ENCODE assay signal across 25 mouse cellular contexts in genomic region chr7:126868003-126868402, GRCm38 (mm10). TPM values are rescaled to one million over a fixed set of nuclear protein-coding genes. Genes with fewer than 3 reads are reported as not detected.
A peak's percentile ranks its signal among the peaks of the same experiment; 100 is the strongest.
DNase-seq lines count a peak whose midpoint lies in the region; ATAC-seq and TF ChIP-seq lines count a peak whose summit lies in the region.
"Had no signal": no experiment of that assay in that cellular context is flagged by ENCODE, and none has a peak within 500 bp of the region (broad histone marks: within the 10 kb centered on the region; RNA-seq: fewer than 3 reads in every experiment).

No protein-coding gene starts in this region.

- peak overlapping the region; percentile 8 for H3K27ac ChIP-seq in lung, embryonic 15.5 days
- peak overlapping the region; percentile 48 for H3K27ac ChIP-seq in lung, postnatal 0 days (ENCODE audit: low read length)
- H3K27ac ChIP-seq: embryonic facial prominence, embryonic 13.5 days; embryonic facial prominence, embryonic 15.5 days; forebrain, embryonic 10.5 days; forebrain, embryonic 12.5 days had no signal

- H3K27me3 ChIP-seq in lung, embryonic 15.5 days, result no peaks in the 10 kb centered on the region
- H3K27me3 ChIP-seq in lung, postnatal 0 days (replicated peaks; ENCODE audit: insufficient read depth, low read length), result no peaks in the 10 kb centered on the region
- H3K27me3 ChIP-seq: embryonic facial prominence, embryonic 13.5 days; embryonic facial prominence, embryonic 15.5 days; forebrain, embryonic 12.5 days had no signal

- no peak overlapping the region for H3K9ac ChIP-seq in lung, embryonic 15.5 days
- no peak overlapping the region for H3K9ac ChIP-seq in lung, postnatal 0 days (replicated peaks; ENCODE audit: low read depth)
- H3K9ac ChIP-seq: embryonic facial prominence, embryonic 13.5 days; embryonic facial prominence, embryonic 15.5 days; forebrain, embryonic 12.5 days had no signal

- H3K36me3 ChIP-seq in lung, embryonic 15.5 days, result peaks cover 85% of the 10 kb centered on the region
- H3K36me3 ChIP-seq in lung, postnatal 0 days (ENCODE audit: insufficient read depth, low read length), result peaks cover 65% of the 10 kb centered on the region

- H3K4me2 ChIP-seq in lung, embryonic 15.5 days, result no peak overlapping the region
- H3K4me2 ChIP-seq in lung, postnatal 0 days (replicated peaks; ENCODE audit: low read depth, low read length), result no peak overlapping the region
- H3K4me2 ChIP-seq: embryonic facial prominence, embryonic 13.5 days; embryonic facial prominence, embryonic 15.5 days; forebrain, embryonic 12.5 days had no signal

- no peaks in the 10 kb centered on the region for H3K9me3 ChIP-seq in lung, embryonic 15.5 days
- H3K9me3 ChIP-seq in lung, postnatal 0 days (ENCODE audit: low read length), result no peaks in the 10 kb centered on the region
- H3K9me3 ChIP-seq: embryonic facial prominence, embryonic 13.5 days; embryonic facial prominence, embryonic 15.5 days; forebrain, embryonic 10.5 days; forebrain, embryonic 12.5 days had no signal

- no peak for DNase-seq in lung, postnatal 14 days
- peak; percentile 46 for DNase-seq in lung, postnatal 0 days (ENCODE audit: low spot score)
- no peak for DNase-seq in lung, postnatal 10 days
- DNase-seq in lung, postnatal 36 days, result peak; percentile 48
- DNase-seq in ovary, postnatal 36 days (ENCODE audit: low spot score), result no peak
- DNase-seq: adrenal gland, adult 2 months; adrenal gland, postnatal 10 days; adrenal gland, postnatal 25 days; cerebellum, adult 11 months; cerebellum, adult 18-20 months; cerebellum, adult 8-10 months; cerebellum, adult 9-11 months; cerebellum, postnatal 14 days; cerebellum, postnatal 36 days; embryo, embryonic 11 days had no signal

- WGBS in lung, embryonic 15.5 days, result 66% methylated on average over 12 of the region's 12 CpGs
- 58% methylated on average over 12 of the region's 12 CpGs for WGBS in lung, postnatal 0 days

- no peak for TF ChIP-seq CTCF in lung, postnatal 0 days (IDR thresholded peaks at IDR 0.05)

- no peak overlapping the region for H3K4me3 ChIP-seq in lung, embryonic 15.5 days
- no peak overlapping the region for H3K4me3 ChIP-seq in lung, postnatal 0 days (ENCODE audit: low read depth, low read length)
- H3K4me3 ChIP-seq: embryonic facial prominence, embryonic 13.5 days; embryonic facial prominence, embryonic 15.5 days; erythroblast, embryonic 14.5 days; forebrain, embryonic 10.5 days; forebrain, embryonic 12.5 days had no signal

- ATAC-seq in lung, embryonic 15.5 days (ENCODE audit: borderline replicate concordance, extremely low read depth, low FRiP score, low TSS enrichment), result no peak
- peak; percentile 83 for ATAC-seq in lung, postnatal 0 days
- ATAC-seq: forebrain, embryonic 14.5 days had no signal

- H3K4me1 ChIP-seq in lung, embryonic 15.5 days, result peaks cover 17% of the 10 kb centered on the region
- no peaks in the 10 kb centered on the region for H3K4me1 ChIP-seq in lung, postnatal 0 days (ENCODE audit: insufficient read depth, low read depth, low read length)

- no peak for TF ChIP-seq EP300 in lung, postnatal 0 days (IDR thresholded peaks at IDR 0.05)

RNA-seq across cellular contexts. Expression of gene Ino80e, which starts 5.8 kb away (rescaled TPM):
- polyA plus RNA-seq in lung, embryonic 15.5 days (2015; fragmentation: Nextera tagmentation; extraction: Ambion mirVana), result 76.6 and 78.3 TPM in 2 replicates
- polyA plus RNA-seq in lung, postnatal 0 days (2015; fragmentation: Nextera tagmentation; extraction: Ambion mirVana), result 52.2 and 54.7 TPM in 2 replicates

RNA-seq across cellular contexts. Expression of gene Hirip3, which starts 6.2 kb away (rescaled TPM):
- 31.6 and 34.4 TPM in 2 replicates for polyA plus RNA-seq in lung, embryonic 15.5 days (2015; fragmentation: Nextera tagmentation; extraction: Ambion mirVana)
- 8.4 and 9.3 TPM in 2 replicates for polyA plus RNA-seq in lung, postnatal 0 days (2015; fragmentation: Nextera tagmentation; extraction: Ambion mirVana)

RNA-seq across cellular contexts. Expression of gene Taok2, which starts 16.5 kb away (rescaled TPM):
- polyA plus RNA-seq in lung, embryonic 15.5 days (2015; fragmentation: Nextera tagmentation; extraction: Ambion mirVana), result 48.0 and 55.0 TPM in 2 replicates
- polyA plus RNA-seq in lung, postnatal 0 days (2015; fragmentation: Nextera tagmentation; extraction: Ambion mirVana), result 36.1 and 39.0 TPM in 2 replicates

RNA-seq across cellular contexts. Expression of gene Doc2a, which starts 20.8 kb away (rescaled TPM):
- polyA plus RNA-seq in lung, embryonic 15.5 days (2015; fragmentation: Nextera tagmentation; extraction: Ambion mirVana), result 0.81 and 1.1 TPM in 2 replicates
- 0.20 and 0.33 TPM in 2 replicates for polyA plus RNA-seq in lung, postnatal 0 days (2015; fragmentation: Nextera tagmentation; extraction: Ambion mirVana)
- polyA plus RNA-seq: C2C12; erythroblast, embryonic 14.5 days had no signal

RNA-seq across cellular contexts. Expression of gene 4930451I11Rik, which starts 36.6 kb away (rescaled TPM):
- polyA plus RNA-seq in lung, embryonic 15.5 days (2015; fragmentation: Nextera tagmentation; extraction: Ambion mirVana), result not detected in 2 replicates
- not detected in 2 replicates for polyA plus RNA-seq in lung, postnatal 0 days (2015; fragmentation: Nextera tagmentation; extraction: Ambion mirVana)
- polyA plus RNA-seq: adrenal gland, adult 2 months; brain, embryonic 14.5 days; C2C12; embryonic facial prominence, embryonic 11.5 days; embryonic facial prominence, embryonic 13.5 days; embryonic facial prominence, embryonic 15.5 days; erythroblast, embryonic 14.5 days; forebrain, embryonic 10.5 days; forebrain, embryonic 12.5 days; forebrain, embryonic 14.5 days had no signal

Comparison
In these comparisons a context has a peak if more than half of its experiments do, and no peak if none do; other contexts are left out.
1. DNase-seq: peak in lung, postnatal 0 days (single experiment) and lung, postnatal 36 days (single experiment); none in lung, postnatal 14 days (single experiment), lung, postnatal 10 days (single experiment) and ovary, postnatal 36 days (single experiment).